Mouse (Mus musculus): Measurements from ENCODE around the gene Vmn1r77.
"Not testable (repeated sequence)": the region's sequence is repeated elsewhere in the genome, so short reads cannot be mapped to it uniquely, and the experiment has no call there.

GRCm38 (mm10) chr7:12012392-12012791 lies 24.2 kb upstream of the Vmn1r77 start:
- TF ChIP-seq CTCF (IDR thresholded peaks at IDR 0.05; ENCODE audit: low read depth, low read length); POLR2A (IDR thresholded peaks at IDR 0.05; ENCODE audit: borderline replicate concordance, low read depth, low read length): not testable (repeated sequence)

Measured in bone marrow macrophage, adult 2 months (primary cell).